Mouse (Mus musculus) small intestine, adult 2 months (tissue): ENCODE results near the gene Gdnf. TPM values are rescaled to one million over a fixed set of nuclear protein-coding genes. Genes with fewer than 3 reads are reported as not detected.

Experiments used
- H3K27ac ChIP-seq: fragments of 200-500 bp; 2 replicates; pipeline ENCODE4 v1.5.1; 2012; ENCODE audit warnings: low read depth, low read length, control low read depth, inconsistent platforms; ENCODE audit not compliant: insufficient read depth
- H3K27me3 ChIP-seq: fragments of 200-500 bp; 2 replicates; pipeline ENCODE4 v1.6.1; 2012; ENCODE audit warnings: mild to moderate bottlenecking, moderate library complexity, low read length, inconsistent platforms; ENCODE audit not compliant: control insufficient read depth, insufficient read depth
- H3K36me3 ChIP-seq: fragments of 200-500 bp; 2 replicates; pipeline ENCODE4 v1.6.1; 2012; ENCODE audit warnings: mild to moderate bottlenecking, low read length, control low read depth, inconsistent platforms; ENCODE audit not compliant: control insufficient read depth, insufficient read depth
- H3K4me1 ChIP-seq: fragments of 200-500 bp; 2 replicates; pipeline ENCODE4 v1.6.1; 2012; ENCODE audit warnings: low read length, inconsistent platforms, mixed read lengths; ENCODE audit not compliant: control insufficient read depth, insufficient read depth, insufficient read length
- H3K4me3 ChIP-seq: fragments of 200-500 bp; 2 replicates; pipeline ENCODE4 v1.5.1; 2012; ENCODE audit warnings: low read depth, mild to moderate bottlenecking, control low read depth, inconsistent platforms, low read length, moderate library complexity
- CTCF ChIP-seq: fragments of 200-500 bp; IDR thresholded peaks from 2 replicates; pipeline ENCODE4 v1.5.1; 2012; ENCODE audit warnings: low read depth, mild to moderate bottlenecking, control low read depth, inconsistent platforms, low read length, moderate library complexity, mixed read lengths; ENCODE audit not compliant: insufficient replicate concordance, insufficient read length; ENCODE audit errors: extremely low read depth
- POLR2A ChIP-seq: fragments of 200-500 bp; IDR thresholded peaks from 2 replicates; pipeline ENCODE4 v1.6.1; 2012; ENCODE audit warnings: low read depth, mild to moderate bottlenecking, control low read depth, inconsistent platforms, low read length, moderate library complexity
- WGBS: fragments of 180-500 bp; shearing (Covaris S2); methylation state at CpG from one replicate; pipeline ENCODE4 v1.1.7; 2018; 5-methylcytosine and 5-hydroxymethylcytosine counted together
- polyA plus RNA-seq: library from polyadenylated mRNA; depleted of rRNA; stranded (reverse); fragments of >200 nt; gene quantifications from 2 replicates; pipeline ENCODE4 v1.2.3, GENCODE M21; 2012

Gene Gdnf
- polyA plus RNA-seq, 1 experiment: 1.1 TPM

DNA sequence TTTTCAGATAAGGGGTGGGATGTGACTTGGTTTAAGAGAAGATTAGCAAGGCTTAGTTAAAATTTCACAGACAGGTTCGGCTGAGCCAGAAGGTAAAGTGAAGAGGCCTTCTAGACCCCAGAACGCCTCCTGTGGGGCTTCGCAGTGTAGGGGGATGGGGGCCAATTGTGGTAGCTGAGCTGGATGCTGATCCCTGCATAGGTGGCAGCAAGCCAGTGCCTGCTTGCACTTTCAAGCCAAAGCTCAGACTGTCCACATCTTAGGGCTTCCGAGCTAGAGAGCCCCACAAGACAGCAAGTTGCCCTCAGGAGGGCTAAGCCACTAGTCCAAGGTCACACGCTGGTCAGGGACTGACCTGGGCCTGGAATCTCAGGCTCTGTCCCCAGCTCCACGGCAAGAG lies 13.2 kb downstream of the Gdnf start:
- Histone ChIP-seq H3K4me3 (no peak overlapping the region), H3K4me1 (no peaks in the 10 kb centered on the region), H3K27ac (no peak overlapping the region), H3K27me3 (peaks cover 6% of the 10 kb centered on the region; the same call in 1 of the 2 replicates), H3K36me3 (no peaks in the 10 kb centered on the region)
- TF ChIP-seq CTCF (no peak), POLR2A (no peak)
- 58% methylated on average over 6 of the region's 6 CpGs for WGBS

- no peaks in the 10 kb centered on the region for H3K36me3 ChIP-seq
- TF ChIP-seq CTCF (no peak), POLR2A (no peak)
- no peak overlapping the region for H3K4me3 ChIP-seq
- no peaks in the 10 kb centered on the region for H3K4me1 ChIP-seq
- H3K27ac ChIP-seq: no peak overlapping the region
- WGBS: 54% methylated on average over 6 of the region's 6 CpGs
- no peaks in the 10 kb centered on the region for H3K27me3 ChIP-seq
Observed at GRCm38 (mm10) chr15:7825530-7825929, 14.9 kb downstream of the Gdnf start.

DNA sequence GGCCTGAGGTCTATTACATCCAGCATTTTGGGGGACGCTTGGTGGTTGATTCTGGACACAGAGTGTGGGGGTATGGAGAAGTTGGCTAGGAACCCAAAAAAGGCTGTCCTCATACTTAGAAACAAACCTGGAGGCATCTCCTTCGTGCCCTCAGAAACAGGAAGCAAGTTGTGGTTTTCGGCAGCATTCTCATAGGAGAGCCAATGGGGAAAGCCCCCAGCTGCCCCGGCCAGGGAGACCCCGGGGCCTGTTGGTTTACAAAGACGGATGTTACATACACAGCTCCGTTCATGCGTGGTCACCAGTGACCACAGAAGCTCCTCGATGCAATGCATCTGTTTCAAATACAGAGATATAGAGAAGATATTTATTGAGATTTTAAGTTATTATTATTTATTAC lies 24.8 kb downstream of the Gdnf start:
- no peaks in the 10 kb centered on the region for H3K27me3 ChIP-seq
- TF ChIP-seq POLR2A (no peak), CTCF (no peak)
- no peaks in the 10 kb centered on the region for H3K36me3 ChIP-seq
- WGBS: 77% methylated on average over 9 of the region's 9 CpGs
- no peaks in the 10 kb centered on the region for H3K4me1 ChIP-seq
- no peak overlapping the region for H3K27ac ChIP-seq
- no peak overlapping the region for H3K4me3 ChIP-seq

GRCm38 (mm10) chr15:7838060-7838920 lies 27.6 kb downstream of the Gdnf start:
- Histone ChIP-seq H3K36me3 (no peaks in the 10 kb centered on the region), H3K4me3 (no peak overlapping the region), H3K4me1 (no peaks in the 10 kb centered on the region), H3K27me3 (no peaks in the 10 kb centered on the region), H3K27ac (no peak overlapping the region)
- no peak for TF ChIP-seq POLR2A
- no peak for TF ChIP-seq CTCF
- WGBS: 68% methylated on average over 8 of the region's 8 CpGs

GRCm38 (mm10) chr15:7838921-7839309 lies 28.3 kb downstream of the Gdnf start:
- WGBS: 76% methylated on average over 7 of the region's 7 CpGs
- Histone ChIP-seq H3K27me3 (no peaks in the 10 kb centered on the region), H3K36me3 (no peaks in the 10 kb centered on the region), H3K27ac (no peak overlapping the region), H3K4me3 (no peak overlapping the region), H3K4me1 (no peaks in the 10 kb centered on the region)
- TF ChIP-seq POLR2A (no peak), CTCF (no peak)

GRCm38 (mm10) chr15:7841664-7842063 lies 31.0 kb downstream of the Gdnf start:
- no peak overlapping the region for H3K27ac ChIP-seq
- no peaks in the 10 kb centered on the region for H3K4me1 ChIP-seq
- TF ChIP-seq CTCF (no peak), POLR2A (no peak)
- WGBS: 74% methylated on average over 1 of the region's 1 CpGs
- H3K4me3 ChIP-seq: no peak overlapping the region
- H3K36me3 ChIP-seq: no peaks in the 10 kb centered on the region
- no peaks in the 10 kb centered on the region for H3K27me3 ChIP-seq

DNA sequence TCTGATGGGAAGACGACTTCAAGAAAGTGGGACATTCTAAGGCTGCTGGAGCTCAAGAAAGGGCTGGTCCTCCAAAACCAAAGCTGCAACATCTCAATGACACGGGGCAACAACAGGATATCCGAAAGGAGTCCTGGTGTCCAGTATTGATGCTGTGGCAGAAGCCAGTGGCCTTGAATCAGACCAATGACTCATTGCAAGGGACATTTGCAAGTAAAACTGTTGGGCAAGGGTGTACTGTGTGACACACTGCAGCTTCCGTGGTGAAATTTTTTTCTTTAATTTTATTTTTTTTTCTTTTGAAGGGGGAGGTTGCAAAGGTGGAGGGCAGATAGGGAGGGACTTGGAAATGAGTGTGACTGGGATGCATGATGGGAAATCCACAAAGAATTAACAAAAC lies 31.8 kb downstream of the Gdnf start:
- Histone ChIP-seq H3K4me1 (no peaks in the 10 kb centered on the region), H3K27ac (no peak overlapping the region), H3K36me3 (no peaks in the 10 kb centered on the region), H3K27me3 (no peaks in the 10 kb centered on the region), H3K4me3 (no peak overlapping the region)
- TF ChIP-seq CTCF (no peak), POLR2A (no peak)
- WGBS: 81% methylated on average over 4 of the region's 4 CpGs
